Mouse (Mus musculus) CH12.LX (cell line): Measurements from ENCODE around the gene Lcn4. TPM values are rescaled to one million over a fixed set of nuclear protein-coding genes. Genes with fewer than 3 reads are reported as not detected.

Experiments used
- DNase-seq: peaks from one replicate; pipeline ENCODE4 v3.0.0-alpha.2; 2013; ENCODE audit errors: extremely low read depth
- H3K27ac ChIP-seq: 2 replicates; pipeline ENCODE4 v1.5.1; 2012; ENCODE audit warnings: low read depth, mild to moderate bottlenecking, control low read depth, moderate library complexity; ENCODE audit not compliant: insufficient read depth
- H3K27me3 ChIP-seq: replicated peaks from 2 replicates; pipeline ENCODE3; 2012; ENCODE audit warnings: inconsistent platforms
- H3K36me3 ChIP-seq, 2 experiments: replicated peaks in 1 of 2; 2 replicates each; pipeline versions ENCODE3 to v1.6.1; 2012; ENCODE audit warnings: inconsistent platforms in 1 of 2, low read length in 1 of 2, mild to moderate bottlenecking in 1 of 2, mixed read lengths in 1 of 2, moderate library complexity in 1 of 2; ENCODE audit not compliant: control insufficient read depth in 1 of 2, insufficient read depth in 1 of 2
- H3K4me1 ChIP-seq, 2 experiments: 2 replicates each; pipeline ENCODE4 v1.6.1; 2012; ENCODE audit warnings: inconsistent platforms in 1 of 2, moderate library complexity in 1 of 2; ENCODE audit not compliant: insufficient read depth in 2 of 2, control insufficient read depth in 1 of 2
- H3K4me2 ChIP-seq: 2 replicates; pipeline ENCODE4 v1.6.1; 2012; ENCODE audit warnings: low read depth, mild to moderate bottlenecking, control low read depth; ENCODE audit not compliant: poor library complexity, insufficient read depth, severe bottlenecking
- H3K4me3 ChIP-seq, 3 experiments: fragments of 150-350 bp in 1 of 3; sonication (generic) in 1 of 3; replicated peaks in 1 of 3; 2 replicates each; pipeline versions ENCODE3 to v1.5.1; 2011 to 2012; ENCODE audit warnings: low read depth in 2 of 3, low read length in 2 of 3, mild to moderate bottlenecking in 2 of 3, moderate library complexity in 2 of 3, control low read depth in 1 of 3, improper control_type of control experiment in 1 of 3, inconsistent platforms in 1 of 3, mixed read lengths in 1 of 3; ENCODE audit not compliant: poor library complexity in 1 of 3
- H3K79me2 ChIP-seq: replicated peaks from 2 replicates; pipeline ENCODE4 v1.6.1; 2012; ENCODE audit warnings: mild to moderate bottlenecking, moderate library complexity; ENCODE audit not compliant: control insufficient read depth, poor library complexity, insufficient read depth, severe bottlenecking; ENCODE audit errors: extremely low read depth
- H3K9ac ChIP-seq: 2 replicates; pipeline ENCODE4 v1.6.1; 2012; ENCODE audit warnings: low read depth, mild to moderate bottlenecking, control low read depth, moderate library complexity; ENCODE audit not compliant: insufficient read depth
- H3K9me3 ChIP-seq: replicated peaks from 2 replicates; pipeline ENCODE3; 2012; ENCODE audit warnings: low read length, inconsistent platforms, mixed read lengths
- BHLHE40 ChIP-seq: IDR thresholded peaks from 2 replicates; pipeline ENCODE4 v1.6.1; 2011; ENCODE audit warnings: mild to moderate bottlenecking, low read depth, low read length, improper control_type of control experiment
- CHD1 ChIP-seq: IDR thresholded peaks from 2 replicates; pipeline ENCODE4 v1.6.1; 2012; ENCODE audit warnings: low read depth, low read length, improper control_type of control experiment, inconsistent platforms
- CTCF ChIP-seq, 2 experiments: IDR thresholded peaks in 1 of 2; conservative IDR thresholded peaks in 1 of 2; 2 replicates each; pipeline ENCODE4 v1.5.1; 2011 to 2012; ENCODE audit warnings: low read depth in 2 of 2, low read length in 2 of 2, improper control_type of control experiment in 1 of 2, inconsistent platforms in 1 of 2, mild to moderate bottlenecking in 1 of 2, moderate library complexity in 1 of 2
- ELF1 ChIP-seq: IDR thresholded peaks from 2 replicates; pipeline ENCODE4 v1.6.1; 2014; ENCODE audit warnings: low read depth, mild to moderate bottlenecking, inconsistent platforms, low read length, improper control_type of control experiment
- ETS1 ChIP-seq: conservative IDR thresholded peaks from 2 replicates; pipeline ENCODE4 v1.6.1; 2012; ENCODE audit warnings: low read depth, mild to moderate bottlenecking, inconsistent platforms, low read length, improper control_type of control experiment, moderate library complexity
- JUND ChIP-seq: conservative IDR thresholded peaks from 2 replicates; pipeline ENCODE4 v1.6.1; 2011; ENCODE audit warnings: low read depth, low read length, improper control_type of control experiment
- KAT2A ChIP-seq: IDR thresholded peaks from 2 replicates; pipeline ENCODE4 v1.6.1; 2012; ENCODE audit warnings: low read length, improper control_type of control experiment, inconsistent platforms; ENCODE audit not compliant: insufficient replicate concordance
- MAZ ChIP-seq: IDR thresholded peaks from 2 replicates; pipeline ENCODE4 v1.6.1; 2012; ENCODE audit warnings: low read depth, mild to moderate bottlenecking, inconsistent platforms, low read length, improper control_type of control experiment, moderate library complexity
- POLR2A ChIP-seq: IDR thresholded peaks from 2 replicates; pipeline ENCODE4 v1.6.1; 2011; ENCODE audit warnings: low read depth, mild to moderate bottlenecking, improper control_type of control experiment, low read length
- POLR2AphosphoS2 ChIP-seq: IDR thresholded peaks from 2 replicates; pipeline ENCODE4 v1.6.1; 2011; ENCODE audit warnings: low read depth, low read length, improper control_type of control experiment
- RAD21 ChIP-seq: IDR thresholded peaks from 2 replicates; pipeline ENCODE4 v1.6.1; 2011; ENCODE audit warnings: low read depth, mild to moderate bottlenecking, low read length, improper control_type of control experiment, moderate library complexity
- SMC3 ChIP-seq: IDR thresholded peaks from 2 replicates; pipeline ENCODE4 v1.6.1; 2011; ENCODE audit warnings: low read depth, low read length, improper control_type of control experiment
- TCF12 ChIP-seq: IDR thresholded peaks from 2 replicates; pipeline ENCODE4 v1.6.1; 2014; ENCODE audit warnings: low read depth, mild to moderate bottlenecking, inconsistent platforms, low read length, improper control_type of control experiment
- ZC3H11A ChIP-seq: IDR thresholded peaks from 2 replicates; pipeline ENCODE4 v1.6.1; 2012; ENCODE audit warnings: low read depth, mild to moderate bottlenecking, inconsistent platforms, low read length, improper control_type of control experiment
- dilution Hi-C: fragments of 300-500 bp; cut with MboI; formaldehyde crosslinking; loops from 2 replicates; pipeline ENCODE4 v1.14.3; 2020; ENCODE audit warnings: low sequenced_read_pairs; ENCODE audit not compliant: extremely low pct_unique_long_range_greater_than_20kb, extremely low pct_ligation_motif_present
- in situ Hi-C: fragments of 300-500 bp; cut with MboI; formaldehyde crosslinking; loops from 3 replicates; pipeline ENCODE4 v1.14.3; 2019; ENCODE audit warnings: low sequenced_read_pairs, low pct_ligation_motif_present, low pct_unique_long_range_greater_than_20kb, mixed read lengths
- polyA plus RNA-seq: library from polyadenylated mRNA; unstranded; fragments of >175 nt; gene quantifications from 2 replicates; pipeline ENCODE4 v1.2.1, GENCODE M21; 2012; ENCODE audit warnings: low read depth; ENCODE audit not compliant: insufficient read length
- total RNA-seq, 2 experiments: library from RNA; depleted of rRNA; stranded (reverse); fragments of 300-350 nt in 1 of 2; fragments of >200 nt in 1 of 2; gene quantifications; 2 replicates each; pipeline ENCODE4 v1.2.3; 2012 to 2014

Gene Lcn4
- total and polyA plus RNA-seq, 3 experiments, result not detected

- H3K4me1 ChIP-seq, result peaks cover 0 to 10% of the 10 kb centered on the region in 2 experiments; a peak in 2 of 4 replicates
Measured at GRCm38 (mm10) chr2:26643942-26644341, 27.1 kb downstream of the Lcn4 start.

GRCm38 (mm10) chr2:26641006-26641647 is 30.0 kb downstream of the Lcn4 start:
- TF ChIP-seq CHD1, result no peak
- TF ChIP-seq TCF12, result no peak
- TF ChIP-seq KAT2A, result no peak
- TF ChIP-seq POLR2AphosphoS2, result no peak
- TF ChIP-seq BHLHE40, result no peak
- TF ChIP-seq CTCF (conservative IDR thresholded peaks at IDR 0.05 in 1 of 2, IDR thresholded peaks at IDR 0.05 in 1 of 2; ENCODE audit: low read depth in 2 of 2, low read length in 2 of 2), result no peak
- no peak for TF ChIP-seq JUND
- Histone ChIP-seq H3K9ac (no peak overlapping the region), H3K4me3 (no peak overlapping the region), H3K4me1 (peaks cover 6 to 31% of the 10 kb centered on the region in 2 experiments), H3K27ac (no peak overlapping the region), H3K27me3 (peaks cover 2% of the 10 kb centered on the region), H3K36me3 (peaks cover 18 to 29% of the 10 kb centered on the region in 2 experiments), H3K4me2 (no peak overlapping the region), H3K79me2 (peaks cover 29% of the 10 kb centered on the region), H3K9me3 (no peaks in the 10 kb centered on the region)
- no peak for DNase-seq
- dilution Hi-C loops, result no loop called here
- in situ Hi-C loops, result loop anchor here (5.0 kb wide), 1 partner anchor 396 kb away; no protein-coding TSS in a partner anchor

More at GRCm38 (mm10) chr2:26643942-26644341, 27.1 kb downstream of the Lcn4 start:
- H3K4me2 ChIP-seq, result no peak overlapping the region
- H3K4me3 ChIP-seq, result no peak overlapping the region
- in situ Hi-C loops, result loop anchor here (5.0 kb wide), 1 partner anchor 393 kb away; no protein-coding TSS in a partner anchor
- TF ChIP-seq ZC3H11A, result no peak
- no peak for TF ChIP-seq ETS1
- no peak for TF ChIP-seq POLR2A
- no peak for TF ChIP-seq MAZ
- no peak for TF ChIP-seq SMC3
- peak; percentile 65 to 81 for TF ChIP-seq CTCF (conservative IDR thresholded peaks at IDR 0.05 in 1 of 2, IDR thresholded peaks at IDR 0.05 in 1 of 2; ENCODE audit: low read depth in 2 of 2, low read length in 2 of 2)
- peak; percentile 24 for TF ChIP-seq RAD21
- TF ChIP-seq ELF1, result 0 out of 2 replicates have a peak, but pooled peaks have one; percentile 22
- no peak for TF ChIP-seq BHLHE40
- TF ChIP-seq, all 38 proteins: peak for 3
- no peak overlapping the region for H3K9ac ChIP-seq
- H3K27ac ChIP-seq, result no peak overlapping the region
- DNase-seq, result peak; percentile 64
- dilution Hi-C loops, result no loop called here
- H3K9me3 ChIP-seq, result no peaks in the 10 kb centered on the region
- H3K36me3 ChIP-seq, result peaks cover 0 to 2% of the 10 kb centered on the region in 2 experiments
- peaks cover 11% of the 10 kb centered on the region for H3K79me2 ChIP-seq
- peaks cover 2% of the 10 kb centered on the region for H3K27me3 ChIP-seq
